Mouse (Mus musculus) liver, postnatal 0 days (tissue): Measurements from ENCODE around the gene Stx7.

Experiments used
- CTCF ChIP-seq: sonication (generic); IDR thresholded peaks from 2 replicates; pipeline ENCODE4 v1.5.1; 2016; ENCODE audit warnings: antibody characterized with exemption, low read depth
- EP300 ChIP-seq: IDR thresholded peaks from 2 replicates; pipeline ENCODE4 v1.6.1; 2016; ENCODE audit warnings: antibody characterized with exemption, low read depth, mild to moderate bottlenecking

GRCm38 (mm10) chr10:24133132-24133531, 16.0 kb upstream of the Stx7 start:
- TF ChIP-seq CTCF (no peak), EP300 (no peak)
